18 mouse cellular contexts compared by ENCODE assay signal in the genomic region with DNA sequence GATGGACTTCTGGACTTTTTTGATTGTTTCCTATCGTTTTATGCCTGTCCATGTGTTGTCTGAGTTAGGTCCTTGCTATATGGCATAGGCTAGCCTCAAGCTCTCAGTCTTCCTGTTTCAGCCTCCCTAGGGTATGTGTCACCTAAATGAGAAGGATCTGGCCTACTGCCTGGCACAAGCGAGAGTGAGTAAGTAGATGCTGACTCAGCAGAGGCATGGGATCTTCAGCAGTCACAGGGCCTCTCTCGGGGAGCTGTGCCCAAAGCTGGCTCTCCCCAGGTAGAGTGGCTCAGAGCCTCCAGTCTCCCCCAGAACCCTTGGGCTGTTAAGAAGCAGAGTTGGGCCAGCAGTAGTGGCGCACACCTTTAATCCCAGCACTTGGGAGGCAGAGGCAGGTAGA. TPM values are rescaled to one million over a fixed set of nuclear protein-coding genes. Genes with fewer than 3 reads are reported as not detected.
DNase-seq lines count a peak whose midpoint lies in the region; ATAC-seq and TF ChIP-seq lines count a peak whose summit lies in the region.
"Had no signal": no experiment of that assay in that cellular context is flagged by ENCODE, and none has a peak within 500 bp of the region (broad histone marks: within the 10 kb centered on the region; RNA-seq: fewer than 3 reads in every experiment).

No protein-coding gene starts in this region.

- DNase-seq in lung, adult 18-20 months, result no peak
- no peak for DNase-seq in neural tube, embryonic 10.5 days (ENCODE audit: extremely low spot score, low spot score)
- peak; percentile 30 for DNase-seq in NIH3T3 (ENCODE audit: low read depth)
- no peak for DNase-seq in kidney, adult 2 months
- DNase-seq in right cerebral cortex, postnatal 25 days, result no peak
- DNase-seq: adrenal gland, adult 8-10 months; cerebellum, adult 11-12 months; cerebellum, adult 9-10 months; cerebellum, postnatal 25 days; gastrocnemius, postnatal 36 days; heart, adult 11 months; heart, postnatal 36 days had no signal

- ATAC-seq in lung, embryonic 15.5 days (ENCODE audit: borderline replicate concordance, extremely low read depth, low FRiP score, low TSS enrichment), result no peak
- ATAC-seq in neural tube, embryonic 14.5 days (ENCODE audit: low read depth), result no peak
- ATAC-seq: forebrain, embryonic 15.5 days had no signal

- WGBS in lung, embryonic 15.5 days, result 85% methylated on average over 4 of the region's 4 CpGs
- WGBS in neural tube, embryonic 14.5 days, result 93% methylated on average over 4 of the region's 4 CpGs
- 79% methylated on average over 4 of the region's 4 CpGs for WGBS in kidney, adult 2 months

- no peak for TF ChIP-seq CTCF in kidney, adult 2 months (conservative IDR thresholded peaks at IDR 0.05; ENCODE audit: insufficient read depth, insufficient read length, low read depth, low read length)

- 0 out of 2 replicates have a peak, but pooled peaks cover 6% of the 10 kb centered on the region for H3K4me1 ChIP-seq in lung, embryonic 15.5 days
- H3K4me1 ChIP-seq in neural tube, embryonic 14.5 days (ENCODE audit: control insufficient read depth, insufficient read depth, low read length), result peaks cover under 1% of the 10 kb centered on the region
- no peaks in the 10 kb centered on the region for H3K4me1 ChIP-seq in kidney, adult 2 months (ENCODE audit: control insufficient read depth, insufficient read depth, low read length)
- H3K4me1 ChIP-seq: embryonic facial prominence, embryonic 12.5 days; heart, embryonic 13.5 days had no signal

- H3K9ac ChIP-seq in lung, embryonic 15.5 days, result no peak overlapping the region
- 0 out of 2 replicates have a peak overlapping the region, but pooled peaks have one; percentile 7 for H3K9ac ChIP-seq in neural tube, embryonic 14.5 days (replicated peaks; ENCODE audit: low read depth, low read length)
- H3K9ac ChIP-seq: embryonic facial prominence, embryonic 12.5 days; forebrain, embryonic 15.5 days; heart, embryonic 13.5 days; hindbrain, embryonic 15.5 days had no signal

- H3K27ac ChIP-seq in lung, embryonic 15.5 days, result peak overlapping the region; percentile 63
- no peak overlapping the region for H3K27ac ChIP-seq in neural tube, embryonic 14.5 days (ENCODE audit: low read depth, low read length)
- no peak overlapping the region for H3K27ac ChIP-seq in kidney, adult 2 months (ENCODE audit: insufficient read depth, low read depth, low read length)
- H3K27ac ChIP-seq: embryonic facial prominence, embryonic 12.5 days; forebrain, embryonic 15.5 days; heart, embryonic 13.5 days; hindbrain, embryonic 15.5 days had no signal

- H3K27me3 ChIP-seq in lung, embryonic 15.5 days, result no peaks in the 10 kb centered on the region
- no peaks in the 10 kb centered on the region for H3K27me3 ChIP-seq in neural tube, embryonic 14.5 days (ENCODE audit: control insufficient read depth, insufficient read depth, low read length)
- H3K27me3 ChIP-seq in kidney, adult 2 months (replicated peaks; ENCODE audit: control insufficient read depth, insufficient read depth, low read length), result no peaks in the 10 kb centered on the region
- H3K27me3 ChIP-seq: embryonic facial prominence, embryonic 12.5 days; forebrain, embryonic 15.5 days; heart, embryonic 13.5 days; hindbrain, embryonic 15.5 days had no signal

- H3K4me3 ChIP-seq in lung, embryonic 15.5 days, result no peak overlapping the region
- no peak overlapping the region for H3K4me3 ChIP-seq in neural tube, embryonic 14.5 days (ENCODE audit: low read depth, low read length)
- H3K4me3 ChIP-seq in kidney, adult 2 months (ENCODE audit: insufficient read depth, low read depth, low read length), result no peak overlapping the region
- H3K4me3 ChIP-seq: embryonic facial prominence, embryonic 12.5 days; forebrain, embryonic 15.5 days; heart, embryonic 13.5 days; hindbrain, embryonic 15.5 days had no signal

- no peak overlapping the region for H3K4me2 ChIP-seq in lung, embryonic 15.5 days
- H3K4me2 ChIP-seq in neural tube, embryonic 14.5 days (ENCODE audit: low read depth, low read length), result no peak overlapping the region
- H3K4me2 ChIP-seq: embryonic facial prominence, embryonic 12.5 days; forebrain, embryonic 15.5 days; heart, embryonic 13.5 days; hindbrain, embryonic 15.5 days had no signal

- no peak for TF ChIP-seq POLR2A in kidney, adult 2 months (IDR thresholded peaks at IDR 0.05; ENCODE audit: low read depth, low read length)

- H3K36me3 ChIP-seq in lung, embryonic 15.5 days, result peaks cover 58% of the 10 kb centered on the region
- peaks cover 50% of the 10 kb centered on the region for H3K36me3 ChIP-seq in neural tube, embryonic 14.5 days (ENCODE audit: control insufficient read depth, insufficient read depth, low read length)
- H3K36me3 ChIP-seq in kidney, adult 2 months (ENCODE audit: control insufficient read depth, insufficient read depth, low read length), result no peaks in the 10 kb centered on the region

- H3K9me3 ChIP-seq in lung, embryonic 15.5 days, result no peaks in the 10 kb centered on the region
- no peaks in the 10 kb centered on the region for H3K9me3 ChIP-seq in neural tube, embryonic 14.5 days (ENCODE audit: control insufficient read depth, low read length)
- H3K9me3 ChIP-seq: embryonic facial prominence, embryonic 12.5 days; forebrain, embryonic 15.5 days; heart, embryonic 13.5 days; hindbrain, embryonic 15.5 days had no signal

RNA-seq across cellular contexts. Expression of gene Rnf215, which starts 7.3 kb away (rescaled TPM):
- polyA plus RNA-seq in lung, embryonic 15.5 days (2015; fragmentation: Nextera tagmentation; extraction: Ambion mirVana), result 33.1 and 34.2 TPM in 2 replicates
- polyA plus RNA-seq in neural tube, embryonic 14.5 days (2014; fragmentation: Nextera tagmentation; extraction: Ambion mirVana), result 51.0 and 53.3 TPM in 2 replicates
- 25.2 and 26.7 TPM in 2 replicates for polyA plus RNA-seq in kidney, adult 2 months (2012; rRNA removed)

RNA-seq across cellular contexts. Expression of gene Ccdc157, which starts 17.7 kb away (rescaled TPM):
- polyA plus RNA-seq in lung, embryonic 15.5 days (2015; fragmentation: Nextera tagmentation; extraction: Ambion mirVana), result 8.9 and 9.5 TPM in 2 replicates
- 5.8 and 6.7 TPM in 2 replicates for polyA plus RNA-seq in neural tube, embryonic 14.5 days (2014; fragmentation: Nextera tagmentation; extraction: Ambion mirVana)
- 9.6 and 12.1 TPM in 2 replicates for polyA plus RNA-seq in kidney, adult 2 months (2012; rRNA removed)

RNA-seq across cellular contexts. Expression of gene Sf3a1, which starts 17.8 kb away (rescaled TPM):
- polyA plus RNA-seq in lung, embryonic 15.5 days (2015; fragmentation: Nextera tagmentation; extraction: Ambion mirVana), result 44.8 and 45.8 TPM in 2 replicates
- 53.0 and 56.6 TPM in 2 replicates for polyA plus RNA-seq in neural tube, embryonic 14.5 days (2014; fragmentation: Nextera tagmentation; extraction: Ambion mirVana)
- polyA plus RNA-seq in kidney, adult 2 months (2012; rRNA removed), result 21.0 and 21.1 TPM in 2 replicates

RNA-seq across cellular contexts. Expression of gene Sec14l2, which starts 19.1 kb away (rescaled TPM):
- 2.2 and 3.0 TPM in 2 replicates for polyA plus RNA-seq in lung, embryonic 15.5 days (2015; fragmentation: Nextera tagmentation; extraction: Ambion mirVana)
- polyA plus RNA-seq in neural tube, embryonic 14.5 days (2014; fragmentation: Nextera tagmentation; extraction: Ambion mirVana), result 3.9 and 5.0 TPM in 2 replicates
- 1.5 and 1.8 TPM in 2 replicates for polyA plus RNA-seq in kidney, adult 2 months (2012; rRNA removed)

RNA-seq across cellular contexts. Expression of gene Tbc1d10a, which starts 44.2 kb away (rescaled TPM):
- polyA plus RNA-seq in lung, embryonic 15.5 days (2015; fragmentation: Nextera tagmentation; extraction: Ambion mirVana), result 32.3 and 34.2 TPM in 2 replicates
- polyA plus RNA-seq in neural tube, embryonic 14.5 days (2014; fragmentation: Nextera tagmentation; extraction: Ambion mirVana), result 19.8 and 24.6 TPM in 2 replicates
- polyA plus RNA-seq in kidney, adult 2 months (2012; rRNA removed), result 91.4 and 115 TPM in 2 replicates
